Mouse (Mus musculus): ENCODE data around the gene Fbxo44. TPM values are rescaled to one million over a fixed set of nuclear protein-coding genes. Genes with fewer than 3 reads are reported as not detected.

Gene Fbxo44
- polyA plus RNA-seq, 1 experiment from 2014 or later = 11.9 TPM

DNA sequence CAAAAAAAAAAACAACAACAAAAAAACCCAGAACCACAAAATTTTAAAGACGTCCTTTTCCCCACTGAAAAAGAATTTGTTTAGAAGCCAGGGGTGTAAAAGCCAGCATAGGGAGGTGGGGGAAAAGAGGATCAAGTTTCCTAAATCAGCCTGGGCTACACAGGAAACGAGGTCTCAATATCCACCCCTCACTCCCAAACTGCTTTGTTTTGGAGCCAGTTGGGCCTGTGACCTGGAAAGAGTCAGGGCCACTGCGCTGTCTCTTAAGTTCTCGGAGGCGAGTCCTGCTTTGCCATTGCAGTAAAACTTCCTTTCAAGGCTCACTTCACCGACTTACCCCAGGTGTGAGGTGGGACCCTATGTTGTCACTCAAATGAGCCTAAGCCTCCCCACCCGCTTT is 10.0 kb downstream of the Fbxo44 start:
- Histone ChIP-seq H3K27ac (ENCODE audit: low read length) (no peak overlapping the region), H3K4me1 (ENCODE audit: control insufficient read depth, insufficient read depth, low read length) (no peaks in the 10 kb centered on the region), H3K27me3 (ENCODE audit: control insufficient read depth, insufficient read depth, low read length) (no peaks in the 10 kb centered on the region), H3K4me2 (replicated peaks; ENCODE audit: low read depth, low read length) (no peak overlapping the region), H3K9ac (replicated peaks; ENCODE audit: low read depth, low read length) (no peak overlapping the region), H3K9me3 (ENCODE audit: control insufficient read depth, low read depth, low read length) (no peaks in the 10 kb centered on the region), H3K4me3 (ENCODE audit: low read depth, low read length) (no peak overlapping the region), H3K36me3 (ENCODE audit: control insufficient read depth, insufficient read depth, low read length) (0 out of 2 replicates have a peak, but pooled peaks cover under 1% of the 10 kb centered on the region)
- ATAC-seq (ENCODE audit: insufficient number of reproducible peaks, insufficient read depth, low FRiP score, low read depth) = no peak
- WGBS = 57% methylated on average over 7 of the region's 7 CpGs

DNA sequence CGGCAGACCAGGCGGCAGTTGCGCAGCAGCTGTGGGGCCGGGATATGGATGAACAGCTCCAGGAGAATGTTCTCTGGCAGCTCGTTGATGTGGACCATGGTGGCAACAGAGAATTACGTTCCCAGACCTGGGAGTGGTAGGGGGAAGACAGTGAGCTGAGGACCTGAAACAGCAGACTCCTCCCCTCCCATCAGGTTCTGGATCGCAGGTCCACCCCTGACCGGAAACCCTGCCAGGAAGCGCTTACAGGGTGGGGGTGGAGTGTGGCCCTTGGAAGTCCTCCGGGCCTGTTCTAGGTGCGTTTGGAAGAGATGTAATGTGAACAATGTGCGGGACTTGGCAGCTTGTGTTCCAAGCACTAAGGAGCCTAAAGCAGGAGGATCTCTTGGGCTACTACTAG is 10.7 kb downstream of the Fbxo44 start:
- ATAC-seq (ENCODE audit: insufficient number of reproducible peaks, insufficient read depth, low FRiP score, low read depth) = no peak
- Histone ChIP-seq H3K4me2 (replicated peaks; ENCODE audit: low read depth, low read length) (no peak overlapping the region), H3K9me3 (ENCODE audit: control insufficient read depth, low read depth, low read length) (no peaks in the 10 kb centered on the region), H3K4me3 (ENCODE audit: low read depth, low read length) (no peak overlapping the region), H3K27me3 (ENCODE audit: control insufficient read depth, insufficient read depth, low read length) (no peaks in the 10 kb centered on the region), H3K27ac (ENCODE audit: low read length) (no peak overlapping the region), H3K36me3 (ENCODE audit: control insufficient read depth, insufficient read depth, low read length) (0 out of 2 replicates have a peak, but pooled peaks cover 3% of the 10 kb centered on the region), H3K4me1 (ENCODE audit: control insufficient read depth, insufficient read depth, low read length) (no peaks in the 10 kb centered on the region), H3K9ac (replicated peaks; ENCODE audit: low read depth, low read length) (no peak overlapping the region)
- WGBS = 55% methylated on average over 12 of the region's 12 CpGs

DNA sequence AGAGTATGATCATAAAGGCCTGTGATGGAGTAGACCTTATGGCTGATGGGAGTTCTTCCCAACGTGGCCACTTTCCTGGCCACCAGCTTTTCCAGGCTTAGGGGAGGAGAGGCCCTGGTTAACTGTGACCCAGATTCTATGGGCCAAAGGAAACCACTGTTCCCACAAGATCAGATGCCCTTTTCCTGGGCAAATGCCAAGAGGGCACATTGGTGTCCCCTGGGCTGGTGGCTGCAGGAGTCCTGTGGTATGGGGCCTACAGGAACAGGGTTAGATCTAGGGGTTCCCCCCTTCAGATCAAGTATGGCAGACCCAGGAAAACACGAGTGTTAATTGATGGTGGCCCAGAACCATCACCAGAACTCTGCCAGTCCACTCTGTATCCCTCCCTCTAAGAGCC is 12.6 kb downstream of the Fbxo44 start:
- Histone ChIP-seq H3K4me1 (ENCODE audit: control insufficient read depth, insufficient read depth, low read length) (no peaks in the 10 kb centered on the region), H3K27ac (ENCODE audit: low read length) (no peak overlapping the region), H3K27me3 (ENCODE audit: control insufficient read depth, insufficient read depth, low read length) (no peaks in the 10 kb centered on the region), H3K9me3 (ENCODE audit: control insufficient read depth, low read depth, low read length) (no peaks in the 10 kb centered on the region), H3K36me3 (ENCODE audit: control insufficient read depth, insufficient read depth, low read length) (0 out of 2 replicates have a peak, but pooled peaks cover 3% of the 10 kb centered on the region), H3K4me3 (ENCODE audit: low read depth, low read length) (no peak overlapping the region), H3K4me2 (replicated peaks; ENCODE audit: low read depth, low read length) (no peak overlapping the region), H3K9ac (replicated peaks; ENCODE audit: low read depth, low read length) (no peak overlapping the region)
- ATAC-seq (ENCODE audit: insufficient number of reproducible peaks, insufficient read depth, low FRiP score, low read depth) = no peak
- WGBS = 75% methylated on average over 2 of the region's 2 CpGs

DNA sequence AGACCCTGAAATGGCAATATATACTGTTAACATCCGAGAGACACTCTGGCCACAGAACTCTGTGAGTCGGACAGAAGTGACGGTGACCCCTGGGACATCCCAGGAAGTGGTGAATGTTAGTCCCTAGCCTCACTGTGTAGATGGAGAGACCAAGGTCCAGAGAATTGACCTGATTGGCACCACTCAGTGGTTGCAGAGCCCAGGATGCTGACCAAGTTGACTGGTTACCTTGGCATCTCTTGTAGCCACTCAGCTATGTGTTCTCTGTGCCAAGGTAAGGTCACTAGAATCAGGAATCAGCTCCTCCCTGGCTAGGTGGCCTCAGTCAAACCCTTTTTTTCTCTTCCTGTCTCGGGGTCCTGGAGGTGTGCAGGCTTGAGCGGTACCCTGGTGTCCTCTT is 16.6 kb downstream of the Fbxo44 start:
- ATAC-seq (ENCODE audit: insufficient number of reproducible peaks, insufficient read depth, low FRiP score, low read depth) = no peak
- H3K27ac ChIP-seq (ENCODE audit: low read length) = no peak overlapping the region
- H3K4me3 ChIP-seq (ENCODE audit: low read depth, low read length) = no peak overlapping the region
- no peaks in the 10 kb centered on the region for H3K27me3 ChIP-seq (ENCODE audit: control insufficient read depth, insufficient read depth, low read length)
- 0 out of 2 replicates have a peak, but pooled peaks cover 3% of the 10 kb centered on the region for H3K4me1 ChIP-seq (ENCODE audit: control insufficient read depth, insufficient read depth, low read length)
- H3K4me2 ChIP-seq (replicated peaks; ENCODE audit: low read depth, low read length) = no peak overlapping the region
- 81% methylated on average over 5 of the region's 5 CpGs for WGBS
- no peaks in the 10 kb centered on the region for H3K9me3 ChIP-seq (ENCODE audit: control insufficient read depth, low read depth, low read length)
- no peak overlapping the region for H3K9ac ChIP-seq (replicated peaks; ENCODE audit: low read depth, low read length)
- H3K36me3 ChIP-seq (ENCODE audit: control insufficient read depth, insufficient read depth, low read length) = 0 out of 2 replicates have a peak, but pooled peaks cover 3% of the 10 kb centered on the region

DNA sequence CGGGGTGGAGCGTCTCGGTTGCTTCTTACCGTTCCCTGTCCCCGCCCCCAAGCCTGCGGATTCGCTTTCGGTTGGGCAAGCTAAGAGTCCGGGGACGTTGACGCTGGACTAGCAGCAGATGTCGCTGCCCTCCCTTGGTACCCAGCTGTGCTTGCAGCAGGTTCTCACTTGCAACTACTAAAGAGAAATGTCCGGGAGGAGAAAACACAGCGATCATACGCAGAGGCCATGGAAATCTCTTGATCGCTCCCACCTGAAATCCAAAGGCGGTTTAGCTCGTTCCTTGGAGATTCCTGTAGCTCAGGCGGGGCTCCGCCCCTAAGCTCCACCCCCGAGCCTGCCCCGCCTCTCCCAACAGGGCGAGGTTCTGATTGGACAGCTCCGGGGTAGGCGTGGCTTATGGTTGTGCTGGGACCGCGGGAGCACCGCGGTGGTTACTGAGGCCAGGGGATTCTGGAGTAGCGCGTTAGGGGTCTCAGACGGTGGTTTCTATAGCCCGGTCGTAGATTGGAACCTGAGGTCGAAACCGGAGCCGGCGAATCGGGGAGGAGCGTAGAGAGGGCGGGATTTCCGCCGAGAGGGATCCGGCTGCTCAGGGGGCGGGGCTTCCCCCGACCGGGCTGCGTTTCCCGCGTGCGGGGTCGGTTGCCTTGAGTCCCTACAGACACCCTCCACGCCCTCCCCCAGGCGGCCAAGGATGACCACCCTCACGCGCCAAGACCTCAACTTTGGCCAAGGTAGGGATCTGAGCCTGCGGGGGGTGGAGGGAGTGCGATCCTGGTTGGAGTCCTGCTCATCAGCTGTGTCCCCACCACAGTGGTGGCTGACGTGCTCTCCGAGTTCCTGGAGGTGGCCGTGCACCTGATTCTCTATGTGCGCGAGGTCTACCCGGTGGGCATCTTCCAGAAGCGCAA is 19.9 kb downstream of the Fbxo44 start:
- peak overlapping the region; percentile 66 for H3K4me3 ChIP-seq (ENCODE audit: low read depth, low read length)
- H3K27me3 ChIP-seq (ENCODE audit: control insufficient read depth, insufficient read depth, low read length) = no peaks in the 10 kb centered on the region
- peak; percentile 93 for ATAC-seq (ENCODE audit: insufficient number of reproducible peaks, insufficient read depth, low FRiP score, low read depth)
- H3K36me3 ChIP-seq (ENCODE audit: control insufficient read depth, insufficient read depth, low read length) = 0 out of 2 replicates have a peak, but pooled peaks cover 3% of the 10 kb centered on the region
- no peaks in the 10 kb centered on the region for H3K9me3 ChIP-seq (ENCODE audit: control insufficient read depth, low read depth, low read length)
- H3K4me1 ChIP-seq (ENCODE audit: control insufficient read depth, insufficient read depth, low read length) = 0 out of 2 replicates have a peak, but pooled peaks cover 3% of the 10 kb centered on the region
- H3K9ac ChIP-seq (replicated peaks; ENCODE audit: low read depth, low read length) = peak overlapping the region; percentile 42
- WGBS = under 1% methylated on average over 65 of the region's 65 CpGs
- H3K4me2 ChIP-seq (replicated peaks; ENCODE audit: low read depth, low read length) = peak overlapping the region; percentile 97
- peak overlapping the region; percentile 82 for H3K27ac ChIP-seq (ENCODE audit: low read length)

DNA sequence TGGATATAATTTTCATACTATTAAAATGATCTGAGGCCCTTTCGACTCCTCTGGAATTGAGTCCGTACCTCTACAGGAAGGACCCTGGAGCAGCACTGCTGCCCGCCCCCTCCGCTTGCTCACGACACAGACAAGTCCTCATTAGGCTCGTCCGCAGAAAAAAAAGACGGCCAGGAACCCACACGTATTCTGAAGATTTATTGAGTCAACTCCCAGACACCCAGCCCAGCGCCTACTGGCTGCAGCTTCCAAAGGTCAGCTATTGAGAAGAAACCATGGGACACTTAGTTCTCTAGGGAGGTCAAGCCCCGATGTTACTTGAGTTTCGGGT is 20.6 kb downstream of the Fbxo44 start:
- 0 out of 2 replicates have a peak, but pooled peaks cover 3% of the 10 kb centered on the region for H3K4me1 ChIP-seq (ENCODE audit: control insufficient read depth, insufficient read depth, low read length)
- H3K27ac ChIP-seq (ENCODE audit: low read length) = peak overlapping the region; percentile 82
- no peaks in the 10 kb centered on the region for H3K36me3 ChIP-seq (ENCODE audit: control insufficient read depth, insufficient read depth, low read length)
- peak overlapping the region; percentile 97 for H3K4me2 ChIP-seq (replicated peaks; ENCODE audit: low read depth, low read length)
- H3K9ac ChIP-seq (replicated peaks; ENCODE audit: low read depth, low read length) = peak overlapping the region; percentile 42; the same call in 1 of the 2 replicates
- no peak; the same call in 1 of the 2 replicates for ATAC-seq (ENCODE audit: insufficient number of reproducible peaks, insufficient read depth, low FRiP score, low read depth)
- WGBS = 1% methylated on average over 12 of the region's 12 CpGs
- H3K9me3 ChIP-seq (ENCODE audit: control insufficient read depth, low read depth, low read length) = no peaks in the 10 kb centered on the region
- H3K4me3 ChIP-seq (ENCODE audit: low read depth, low read length) = peak overlapping the region; percentile 66
- H3K27me3 ChIP-seq (ENCODE audit: control insufficient read depth, insufficient read depth, low read length) = no peaks in the 10 kb centered on the region

DNA sequence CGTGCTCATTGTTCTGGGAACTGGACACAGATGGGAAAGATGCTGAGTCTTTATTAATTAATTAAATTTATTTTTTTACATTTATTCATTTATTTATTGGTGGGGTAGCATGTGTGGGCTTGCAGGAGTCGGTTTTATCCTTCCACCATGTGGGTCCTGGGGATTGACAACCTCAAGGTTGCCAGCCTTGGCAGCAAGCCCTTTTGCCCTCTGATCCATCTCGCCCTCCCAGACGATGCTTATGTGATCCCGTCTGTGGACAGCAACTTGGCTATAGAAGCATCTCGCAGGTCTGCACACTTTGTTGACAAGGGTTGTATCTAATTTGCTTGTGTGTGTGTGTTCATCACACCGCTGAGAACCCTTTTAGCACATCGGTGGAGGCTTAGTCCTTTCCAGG is 22.8 kb downstream of the Fbxo44 start:
- Histone ChIP-seq H3K27ac (ENCODE audit: low read length) (no peak overlapping the region), H3K9me3 (ENCODE audit: control insufficient read depth, low read depth, low read length) (no peaks in the 10 kb centered on the region), H3K27me3 (ENCODE audit: control insufficient read depth, insufficient read depth, low read length) (no peaks in the 10 kb centered on the region), H3K4me1 (ENCODE audit: control insufficient read depth, insufficient read depth, low read length) (0 out of 2 replicates have a peak, but pooled peaks cover 3% of the 10 kb centered on the region), H3K4me2 (replicated peaks; ENCODE audit: low read depth, low read length) (no peak overlapping the region), H3K4me3 (ENCODE audit: low read depth, low read length) (no peak overlapping the region), H3K9ac (replicated peaks; ENCODE audit: low read depth, low read length) (no peak overlapping the region), H3K36me3 (ENCODE audit: control insufficient read depth, insufficient read depth, low read length) (no peaks in the 10 kb centered on the region)
- WGBS = 68% methylated on average over 8 of the region's 8 CpGs
- no peak for ATAC-seq (ENCODE audit: insufficient number of reproducible peaks, insufficient read depth, low FRiP score, low read depth)

DNA sequence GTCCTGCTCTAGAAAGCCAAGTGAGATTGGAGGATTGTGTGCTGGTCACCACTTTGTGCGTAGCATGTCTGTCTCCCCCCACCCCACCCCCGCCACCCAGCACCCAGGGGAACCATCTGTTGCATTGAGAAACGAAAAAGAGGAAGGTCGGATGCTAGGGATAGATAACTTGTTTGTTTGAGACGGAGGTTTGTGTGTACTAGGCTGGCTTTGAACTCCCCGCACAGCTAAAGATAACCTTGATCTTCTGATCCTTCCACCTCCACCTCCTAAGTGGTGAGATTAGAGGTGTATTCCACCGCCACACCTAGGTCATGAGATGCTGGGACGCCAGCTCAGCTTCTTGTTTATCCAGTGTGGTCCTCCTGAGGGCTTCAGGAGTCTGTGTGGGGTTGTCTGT is 25.3 kb downstream of the Fbxo44 start:
- H3K9ac ChIP-seq (replicated peaks; ENCODE audit: low read depth, low read length) = no peak overlapping the region
- no peaks in the 10 kb centered on the region for H3K9me3 ChIP-seq (ENCODE audit: control insufficient read depth, low read depth, low read length)
- no peak overlapping the region for H3K4me2 ChIP-seq (replicated peaks; ENCODE audit: low read depth, low read length)
- H3K36me3 ChIP-seq (ENCODE audit: control insufficient read depth, insufficient read depth, low read length) = no peaks in the 10 kb centered on the region
- no peak overlapping the region for H3K27ac ChIP-seq (ENCODE audit: low read length)
- 78% methylated on average over 8 of the region's 8 CpGs for WGBS
- no peak overlapping the region for H3K4me3 ChIP-seq (ENCODE audit: low read depth, low read length)
- no peak for ATAC-seq (ENCODE audit: insufficient number of reproducible peaks, insufficient read depth, low FRiP score, low read depth)
- H3K27me3 ChIP-seq (ENCODE audit: control insufficient read depth, insufficient read depth, low read length) = peaks cover 6% of the 10 kb centered on the region
- peaks cover 5% of the 10 kb centered on the region; the same call in 1 of the 2 replicates for H3K4me1 ChIP-seq (ENCODE audit: control insufficient read depth, insufficient read depth, low read length)
